Mouse (Mus musculus) central nervous system, embryonic 18 days (tissue): ENCODE measurements around the gene Spock3. TPM values are rescaled to one million over a fixed set of nuclear protein-coding genes. Genes with fewer than 3 reads are reported as not detected.

Source experiments
- polyA plus RNA-seq: library from polyadenylated mRNA; depleted of rRNA; stranded (reverse); fragments of >200 nt; gene quantifications from 2 replicates; pipeline ENCODE4 v1.2.3, GENCODE M21; 2012; rRNA removed

Spock3 gene
- 28.6 and 36.1 TPM in 2 replicates for polyA plus RNA-seq

GRCm38 (mm10) chr8:62950709-62951108 lies at the start of gene Spock3:
Gene Spock3 (plus strand): TSS chr8:62951009.

